ENCODE assay signal across 16 mouse cellular contexts in genomic region chr9:68162813-68163570, GRCm38 (mm10).
DNase-seq lines count a peak whose midpoint lies in the region; ATAC-seq and TF ChIP-seq lines count a peak whose summit lies in the region.
"Had no signal": no experiment of that assay in that cellular context is flagged by ENCODE, and none has a peak within 500 bp of the region (broad histone marks: within the 10 kb centered on the region; RNA-seq: fewer than 3 reads in every experiment).

No protein-coding gene starts in this region.

- 62% methylated on average over 10 of the region's 10 CpGs for WGBS in heart, adult 2 months
- WGBS in heart, embryonic 10.5 days = 80% methylated on average over 10 of the region's 10 CpGs
- WGBS in midbrain, postnatal 0 days = 68% methylated on average over 10 of the region's 10 CpGs
- WGBS in midbrain, embryonic 15.5 days = 73% methylated on average over 10 of the region's 10 CpGs
- WGBS in neural tube, embryonic 15.5 days = 74% methylated on average over 10 of the region's 10 CpGs

- H3K36me3 ChIP-seq in heart, adult 2 months (ENCODE audit: control insufficient read depth, insufficient read depth, low read length) = no peaks in the 10 kb centered on the region
- no peaks in the 10 kb centered on the region for H3K36me3 ChIP-seq in heart, embryonic 10.5 days
- no peaks in the 10 kb centered on the region for H3K36me3 ChIP-seq in midbrain, postnatal 0 days (ENCODE audit: insufficient read depth, low read length)
- H3K36me3 ChIP-seq in midbrain, embryonic 15.5 days (replicated peaks) = no peaks in the 10 kb centered on the region
- H3K36me3 ChIP-seq in neural tube, embryonic 15.5 days = no peaks in the 10 kb centered on the region
- H3K36me3 ChIP-seq: forebrain, embryonic 15.5 days; hindbrain, embryonic 10.5 days; lung, embryonic 15.5 days had no signal

- no peaks in the 10 kb centered on the region for H3K27me3 ChIP-seq in heart, adult 2 months (ENCODE audit: control insufficient read depth, insufficient read depth, low read length)
- H3K27me3 ChIP-seq in heart, embryonic 10.5 days (ENCODE audit: insufficient read depth, poor library complexity, severe bottlenecking) = no peaks in the 10 kb centered on the region
- no peaks in the 10 kb centered on the region for H3K27me3 ChIP-seq in midbrain, postnatal 0 days (ENCODE audit: insufficient read depth, low read length)
- H3K27me3 ChIP-seq in midbrain, embryonic 15.5 days (replicated peaks) = no peaks in the 10 kb centered on the region
- no peaks in the 10 kb centered on the region for H3K27me3 ChIP-seq in neural tube, embryonic 15.5 days (replicated peaks)
- H3K27me3 ChIP-seq: forebrain, embryonic 15.5 days; lung, embryonic 15.5 days; Patski had no signal

- H3K4me1 ChIP-seq in heart, adult 2 months (ENCODE audit: control insufficient read depth, insufficient read depth, low read length) = 0 out of 2 replicates have a peak, but pooled peaks cover 2% of the 10 kb centered on the region
- no peaks in the 10 kb centered on the region for H3K4me1 ChIP-seq in heart, embryonic 10.5 days
- H3K4me1 ChIP-seq in midbrain, postnatal 0 days (ENCODE audit: insufficient read depth, low read length) = no peaks in the 10 kb centered on the region
- no peaks in the 10 kb centered on the region for H3K4me1 ChIP-seq in midbrain, embryonic 15.5 days
- no peaks in the 10 kb centered on the region for H3K4me1 ChIP-seq in neural tube, embryonic 15.5 days
- H3K4me1 ChIP-seq: forebrain, embryonic 15.5 days; hindbrain, embryonic 10.5 days; lung, embryonic 15.5 days had no signal

- no peak overlapping the region for H3K27ac ChIP-seq in heart, adult 2 months
- H3K27ac ChIP-seq in heart, embryonic 10.5 days = no peak overlapping the region
- H3K27ac ChIP-seq in midbrain, postnatal 0 days (ENCODE audit: low read depth, low read length) = no peak overlapping the region
- no peak overlapping the region for H3K27ac ChIP-seq in midbrain, embryonic 15.5 days
- no peak overlapping the region for H3K27ac ChIP-seq in neural tube, embryonic 15.5 days (replicated peaks)
- H3K27ac ChIP-seq: forebrain, embryonic 15.5 days; hindbrain, embryonic 10.5 days; lung, embryonic 15.5 days had no signal

- H3K9me3 ChIP-seq in heart, embryonic 10.5 days = no peaks in the 10 kb centered on the region
- H3K9me3 ChIP-seq in midbrain, postnatal 0 days (ENCODE audit: low read length) = no peaks in the 10 kb centered on the region
- no peaks in the 10 kb centered on the region for H3K9me3 ChIP-seq in midbrain, embryonic 15.5 days
- H3K9me3 ChIP-seq in neural tube, embryonic 15.5 days (replicated peaks) = no peaks in the 10 kb centered on the region
- H3K9me3 ChIP-seq: forebrain, embryonic 15.5 days; hindbrain, embryonic 10.5 days; lung, embryonic 15.5 days had no signal

- no peak for TF ChIP-seq POLR2A in heart, adult 2 months (IDR thresholded peaks at IDR 0.05; ENCODE audit: insufficient read depth, low read depth, low read length)

- H3K4me3 ChIP-seq in heart, adult 2 months = no peak overlapping the region
- H3K4me3 ChIP-seq in heart, embryonic 10.5 days = no peak overlapping the region
- H3K4me3 ChIP-seq in midbrain, postnatal 0 days (ENCODE audit: low read depth, low read length) = no peak overlapping the region
- no peak overlapping the region for H3K4me3 ChIP-seq in midbrain, embryonic 15.5 days
- no peak overlapping the region for H3K4me3 ChIP-seq in neural tube, embryonic 15.5 days (replicated peaks)
- H3K4me3 ChIP-seq: forebrain, embryonic 15.5 days; hindbrain, embryonic 10.5 days; lung, embryonic 15.5 days had no signal

- H3K4me2 ChIP-seq in midbrain, postnatal 0 days (ENCODE audit: low read depth, low read length, poor library complexity, severe bottlenecking) = no peak overlapping the region
- no peak overlapping the region for H3K4me2 ChIP-seq in midbrain, embryonic 15.5 days
- no peak overlapping the region for H3K4me2 ChIP-seq in neural tube, embryonic 15.5 days
- H3K4me2 ChIP-seq: forebrain, embryonic 15.5 days; lung, embryonic 15.5 days; midbrain, embryonic 11.5 days had no signal

- no peak overlapping the region for H3K9ac ChIP-seq in heart, adult 2 months (ENCODE audit: low read depth, low read length)
- no peak overlapping the region for H3K9ac ChIP-seq in midbrain, postnatal 0 days (replicated peaks; ENCODE audit: low read length, poor library complexity, severe bottlenecking)
- H3K9ac ChIP-seq in midbrain, embryonic 15.5 days = no peak overlapping the region
- no peak overlapping the region for H3K9ac ChIP-seq in neural tube, embryonic 15.5 days (replicated peaks)
- H3K9ac ChIP-seq: forebrain, embryonic 15.5 days; lung, embryonic 15.5 days had no signal

- DNase-seq in cerebellum, adult 9-10 months = peak; percentile 5
- no peak for DNase-seq in cerebellum, postnatal 36 days
- peak; percentile 32 to 39 for DNase-seq in heart, adult 2 months
- DNase-seq in heart, embryonic 10.5 days (ENCODE audit: low spot score) = no peak
- DNase-seq in midbrain, postnatal 0 days (ENCODE audit: low spot score) = peak; percentile 42
- peak; percentile 10 for DNase-seq in skeletal muscle tissue, adult 2 months (ENCODE audit: low read depth, low spot score)
- DNase-seq: gastrocnemius, postnatal 14 days; kidney, adult 11 months; kidney, postnatal 25 days had no signal

- intact Hi-C loops in heart, adult 2 months (cut with DNase I) = no loop called here

- ATAC-seq in midbrain, postnatal 0 days (ENCODE audit: low FRiP score) = no peak
- no peak for ATAC-seq in midbrain, embryonic 15.5 days (replicated peaks)
- no peak for ATAC-seq in neural tube, embryonic 15.5 days (ENCODE audit: low FRiP score)
- ATAC-seq: forebrain, embryonic 15.5 days; Patski had no signal

- no peak for TF ChIP-seq EP300 in heart, adult 2 months (IDR thresholded peaks at IDR 0.05; ENCODE audit: insufficient read depth, low read depth, low read length)

- H3K79me2 ChIP-seq in heart, adult 2 months (replicated peaks; ENCODE audit: control insufficient read depth, insufficient read depth, low read length) = no peaks in the 10 kb centered on the region

- no peak for TF ChIP-seq CTCF in heart, adult 2 months (IDR thresholded peaks at IDR 0.05)
- no peak for TF ChIP-seq CTCF in midbrain, postnatal 0 days (IDR thresholded peaks at IDR 0.05)

Comparison
In these comparisons a context has a peak if more than half of its experiments do, and no peak if none do; other contexts are left out.
1. DNase-seq: peak in cerebellum, adult 9-10 months (single experiment), heart, adult 2 months (2 of 2), midbrain, postnatal 0 days (single experiment) and skeletal muscle tissue, adult 2 months (single experiment); none in cerebellum, postnatal 36 days (0 of 2) and heart, embryonic 10.5 days (single experiment).